Mouse (Mus musculus): ENCODE data around the gene Hoxc13. TPM values are rescaled to one million over a fixed set of nuclear protein-coding genes. Genes with fewer than 3 reads are reported as not detected.

The Hoxc13 gene
- polyA plus RNA-seq, 1 experiment from 2014 or later: not detected

DNA sequence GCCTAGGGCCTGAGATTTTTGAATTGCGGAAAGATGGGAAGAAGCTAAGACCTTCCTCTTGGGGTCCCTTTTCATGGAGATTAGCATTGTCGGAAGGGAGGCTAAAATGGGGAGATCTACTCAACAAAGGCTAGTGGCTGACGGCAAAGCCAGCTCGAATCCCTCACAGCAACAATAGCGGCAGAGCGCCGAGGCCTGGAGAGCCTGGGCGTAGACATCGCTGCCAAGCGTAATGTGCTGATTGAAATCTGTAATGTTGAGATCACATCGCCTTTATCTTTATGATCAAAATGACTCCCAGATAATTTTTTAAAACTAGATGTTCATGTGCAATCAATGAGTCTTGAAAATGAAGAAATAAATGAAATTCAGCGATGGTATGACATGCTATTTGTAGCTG is 13.5 kb downstream of the Hoxc13 start:
- 4% methylated on average over 12 of the region's 12 CpGs for WGBS
- H3K9ac ChIP-seq (ENCODE audit: low read depth, low read length): no peak overlapping the region
- H3K27me3 ChIP-seq (replicated peaks; ENCODE audit: control insufficient read depth, insufficient read depth, low read length): peaks cover 100% of the 10 kb centered on the region
- H3K9me3 ChIP-seq (ENCODE audit: control insufficient read depth, low read length): no peaks in the 10 kb centered on the region
- H3K36me3 ChIP-seq (ENCODE audit: control insufficient read depth, insufficient read depth, low read length): no peaks in the 10 kb centered on the region
- H3K4me1 ChIP-seq (replicated peaks; ENCODE audit: control insufficient read depth, insufficient read depth, low read length): no peaks in the 10 kb centered on the region
- no peak overlapping the region for H3K4me2 ChIP-seq
- no peak for ATAC-seq (replicated peaks; ENCODE audit: low FRiP score)
- no peak overlapping the region for H3K27ac ChIP-seq (ENCODE audit: low read depth, low read length)
- no peak overlapping the region for H3K4me3 ChIP-seq (ENCODE audit: low read depth, low read length)
- no peak for DNase-seq (ENCODE audit: low spot score)

DNA sequence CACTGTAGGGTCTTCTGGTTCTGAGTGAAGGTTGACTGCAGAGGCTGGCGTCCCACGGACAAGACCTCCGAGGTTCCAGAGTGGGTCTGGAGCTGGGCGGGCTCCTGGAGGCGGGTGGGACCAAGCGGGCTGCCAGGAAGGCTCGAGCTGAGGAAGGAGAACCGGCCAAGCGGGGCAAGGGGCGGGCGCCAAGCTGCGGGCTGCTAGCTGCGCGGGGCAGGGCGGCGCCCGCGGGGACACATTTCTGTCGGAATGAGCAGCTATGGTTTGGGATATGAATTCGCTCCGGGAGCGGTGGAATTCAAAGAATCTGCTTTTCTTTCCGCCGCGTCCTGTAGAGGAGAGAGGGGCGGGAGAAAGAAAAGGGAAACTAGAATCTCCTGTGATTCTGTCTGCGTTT is 14.0 kb downstream of the Hoxc13 start:
- Histone ChIP-seq H3K4me3 (ENCODE audit: low read depth, low read length) (no peak overlapping the region), H3K9ac (ENCODE audit: low read depth, low read length) (no peak overlapping the region), H3K4me2 (no peak overlapping the region), H3K36me3 (ENCODE audit: control insufficient read depth, insufficient read depth, low read length) (no peaks in the 10 kb centered on the region), H3K27me3 (replicated peaks; ENCODE audit: control insufficient read depth, insufficient read depth, low read length) (peaks cover 100% of the 10 kb centered on the region), H3K4me1 (replicated peaks; ENCODE audit: control insufficient read depth, insufficient read depth, low read length) (no peaks in the 10 kb centered on the region), H3K9me3 (ENCODE audit: control insufficient read depth, low read length) (no peaks in the 10 kb centered on the region), H3K27ac (ENCODE audit: low read depth, low read length) (no peak overlapping the region)
- DNase-seq (ENCODE audit: low spot score) (no peak), ATAC-seq (replicated peaks; ENCODE audit: low FRiP score) (no peak)
- WGBS: 2% methylated on average over 27 of the region's 27 CpGs

DNA sequence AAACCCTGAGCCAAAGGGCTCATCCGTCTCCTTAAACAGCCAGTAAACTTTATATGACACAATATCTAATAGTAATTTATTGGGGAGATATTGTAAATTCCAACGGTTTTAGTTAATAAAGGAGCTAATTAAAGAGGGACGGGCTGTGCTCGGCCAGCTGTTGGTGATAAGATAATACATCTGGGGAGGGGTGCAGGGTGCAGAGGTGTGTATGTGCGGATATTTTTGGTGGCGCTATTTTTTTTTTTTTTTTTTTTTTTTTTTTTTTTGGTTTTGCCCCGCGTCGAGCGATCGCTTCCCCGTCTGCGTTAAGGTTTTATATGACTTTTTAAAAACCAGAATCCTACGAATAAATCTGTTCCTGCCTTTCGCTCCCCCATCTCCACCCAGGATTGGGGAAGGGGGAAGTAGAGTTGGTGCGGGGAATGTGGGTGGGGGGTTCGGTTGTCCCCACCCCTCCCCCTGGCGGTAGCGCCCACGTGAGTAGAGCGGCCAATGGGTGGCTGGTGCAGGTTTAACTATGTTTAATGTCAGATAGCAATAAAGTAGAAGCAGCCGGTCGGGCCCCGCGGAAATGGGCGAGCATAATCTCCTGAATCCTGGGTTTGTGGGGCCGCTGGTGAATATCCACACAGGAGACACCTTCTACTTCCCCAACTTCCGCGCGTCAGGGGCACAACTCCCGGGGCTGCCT is 15.5 kb downstream of the Hoxc13 start, which contains the start of gene Hoxc12:
TSS of gene Hoxc12 (plus strand) at position 479 of the 694 bp plus-strand sequence.
- H3K9me3 ChIP-seq (ENCODE audit: control insufficient read depth, low read length): no peaks in the 10 kb centered on the region
- no peak within 1 kb of the TSS for H3K4me3 ChIP-seq (ENCODE audit: low read depth, low read length)
- H3K36me3 ChIP-seq (ENCODE audit: control insufficient read depth, insufficient read depth, low read length): no peaks in the 10 kb centered on the region
- H3K27ac ChIP-seq (ENCODE audit: low read depth, low read length): no peak within 1 kb of the TSS
- ATAC-seq (replicated peaks; ENCODE audit: low FRiP score): no peak
- no peak within 1 kb of the TSS for H3K9ac ChIP-seq (ENCODE audit: low read depth, low read length)
- 4% methylated on average over 31 of the region's 31 CpGs for WGBS
- peaks cover 100% of the 10 kb centered on the region for H3K27me3 ChIP-seq (replicated peaks; ENCODE audit: control insufficient read depth, insufficient read depth, low read length)
- H3K4me1 ChIP-seq (replicated peaks; ENCODE audit: control insufficient read depth, insufficient read depth, low read length): no peaks in the 10 kb centered on the region
- H3K4me2 ChIP-seq: no peak within 1 kb of the TSS
- DNase-seq (ENCODE audit: low spot score): no peak

DNA sequence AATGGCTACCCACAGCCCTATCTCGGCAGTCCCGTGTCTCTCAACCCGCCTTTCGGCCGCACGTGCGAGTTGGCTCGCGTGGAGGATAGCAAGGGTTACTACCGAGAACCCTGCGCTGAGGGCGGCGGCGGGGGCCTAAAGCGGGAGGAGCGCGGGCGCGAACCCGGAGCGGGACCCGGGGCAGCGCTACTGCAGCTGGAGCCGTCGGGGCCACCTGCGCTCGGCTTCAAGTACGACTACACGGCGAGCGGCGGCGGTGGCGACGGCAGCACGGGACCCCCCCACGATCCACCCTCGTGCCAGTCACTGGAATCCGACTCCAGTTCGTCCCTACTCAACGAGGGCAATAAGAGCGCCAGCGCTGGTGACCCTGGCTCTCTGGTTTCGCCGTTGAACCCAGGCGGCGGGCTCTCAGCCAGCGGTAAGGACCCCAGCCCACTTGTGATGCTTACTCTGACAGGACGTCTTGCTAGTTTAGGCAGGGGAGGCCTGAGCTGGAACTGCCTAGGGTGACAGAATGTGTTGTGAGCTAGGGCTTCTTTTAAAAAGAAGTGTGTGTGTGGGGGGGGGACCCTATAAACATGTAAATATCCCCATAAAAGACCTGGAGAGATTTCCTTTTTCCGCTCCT is 16.2 kb downstream of the Hoxc13 start:
- no peaks in the 10 kb centered on the region for H3K9me3 ChIP-seq (ENCODE audit: control insufficient read depth, low read length)
- no peaks in the 10 kb centered on the region for H3K36me3 ChIP-seq (ENCODE audit: control insufficient read depth, insufficient read depth, low read length)
- no peak for DNase-seq (ENCODE audit: low spot score)
- WGBS: 3% methylated on average over 50 of the region's 50 CpGs
- H3K27me3 ChIP-seq (replicated peaks; ENCODE audit: control insufficient read depth, insufficient read depth, low read length): peaks cover 100% of the 10 kb centered on the region
- no peak for ATAC-seq (replicated peaks; ENCODE audit: low FRiP score)
- H3K4me3 ChIP-seq (ENCODE audit: low read depth, low read length): no peak overlapping the region
- no peak overlapping the region for H3K9ac ChIP-seq (ENCODE audit: low read depth, low read length)
- H3K4me1 ChIP-seq (replicated peaks; ENCODE audit: control insufficient read depth, insufficient read depth, low read length): no peaks in the 10 kb centered on the region
- H3K4me2 ChIP-seq: no peak overlapping the region
- no peak overlapping the region for H3K27ac ChIP-seq (ENCODE audit: low read depth, low read length)

DNA sequence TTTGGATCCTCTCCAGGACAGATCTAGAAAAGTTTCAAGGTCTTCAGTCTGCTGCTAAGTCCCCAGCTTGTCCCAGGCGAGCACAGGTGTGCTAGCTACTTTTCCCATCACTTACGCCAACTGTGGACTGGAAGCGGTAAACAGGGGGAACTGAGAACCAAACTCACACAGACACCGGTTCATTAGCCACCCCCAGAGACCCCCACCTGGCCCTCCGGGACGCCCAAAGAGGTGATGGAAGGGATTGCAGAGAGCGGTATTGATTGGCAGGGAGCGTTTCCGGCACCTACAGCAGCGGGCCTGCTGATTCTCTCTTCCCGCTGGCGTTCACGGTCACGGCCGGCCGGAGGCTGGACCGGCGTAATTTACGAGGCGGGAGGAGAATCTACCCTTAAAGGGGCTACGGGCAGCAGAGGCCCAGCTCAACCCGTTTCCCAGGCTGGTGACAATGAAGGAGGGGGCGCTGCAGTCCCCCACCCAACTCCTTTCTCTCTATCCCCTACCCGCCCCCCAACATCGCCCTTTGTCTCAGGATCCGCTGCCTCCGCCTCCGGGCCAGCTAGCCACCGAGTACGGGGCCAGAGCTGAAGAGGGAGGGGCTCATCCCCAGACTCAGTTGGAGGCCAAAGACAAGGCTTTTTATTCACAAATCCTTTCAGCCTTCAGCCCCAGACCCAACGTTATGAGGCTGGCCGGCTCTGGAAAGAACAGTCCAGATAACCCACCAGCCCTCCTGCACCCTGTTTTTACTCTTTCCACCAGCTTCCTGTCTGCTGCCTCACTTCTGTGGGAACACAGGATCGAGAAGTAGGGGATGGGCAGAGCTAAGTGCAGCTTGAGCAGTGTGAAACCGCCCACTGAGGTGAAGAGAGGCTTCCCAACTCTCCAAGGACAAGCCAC is 18.6 kb downstream of the Hoxc13 start:
- Histone ChIP-seq H3K9me3 (ENCODE audit: control insufficient read depth, low read length) (no peaks in the 10 kb centered on the region), H3K9ac (ENCODE audit: low read depth, low read length) (no peak overlapping the region), H3K4me2 (no peak overlapping the region), H3K4me1 (replicated peaks; ENCODE audit: control insufficient read depth, insufficient read depth, low read length) (no peaks in the 10 kb centered on the region), H3K27ac (ENCODE audit: low read depth, low read length) (no peak overlapping the region), H3K4me3 (ENCODE audit: low read depth, low read length) (no peak overlapping the region), H3K36me3 (ENCODE audit: control insufficient read depth, insufficient read depth, low read length) (no peaks in the 10 kb centered on the region), H3K27me3 (replicated peaks; ENCODE audit: control insufficient read depth, insufficient read depth, low read length) (peaks cover 98% of the 10 kb centered on the region)
- ATAC-seq (replicated peaks; ENCODE audit: low FRiP score) (no peak), DNase-seq (ENCODE audit: low spot score) (no peak)
- 3% methylated on average over 33 of the region's 34 CpGs for WGBS

DNA sequence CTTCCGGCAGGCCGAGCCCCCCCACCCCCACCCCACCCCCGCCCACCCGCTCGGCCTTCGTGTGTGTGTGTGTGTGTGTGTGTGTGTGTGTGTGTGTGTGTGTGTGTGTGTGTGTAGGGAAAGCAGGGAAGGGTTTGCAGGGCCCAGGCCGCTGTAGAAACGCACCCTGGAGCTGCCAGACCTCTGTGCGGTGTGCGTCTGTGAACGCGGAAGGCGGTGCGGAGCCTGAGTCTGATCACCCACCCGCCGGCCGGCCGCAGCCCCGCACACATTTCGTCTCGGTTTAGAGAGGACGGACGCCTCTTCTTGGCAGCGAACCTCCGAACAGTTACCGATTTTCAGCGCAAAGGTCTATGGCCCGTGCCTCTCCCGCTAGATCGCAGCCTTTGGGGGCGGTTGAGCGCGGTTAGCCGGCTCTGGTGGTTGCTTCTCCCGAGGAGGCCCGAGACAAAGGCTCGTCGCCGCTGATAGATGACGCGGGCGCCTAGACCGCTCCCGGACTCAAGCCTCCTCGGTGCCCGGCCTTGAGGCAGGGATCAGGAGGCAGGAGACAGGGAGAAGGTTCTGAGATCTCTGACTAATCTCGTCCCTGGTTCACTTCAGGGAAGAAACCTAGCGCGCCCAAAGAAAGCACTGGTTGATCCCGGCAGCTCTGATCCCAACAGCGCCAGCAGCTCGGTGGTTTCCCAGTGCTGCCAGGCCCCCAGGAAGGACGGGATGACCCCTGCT is 22.0 kb downstream of the Hoxc13 start:
- Histone ChIP-seq H3K9me3 (ENCODE audit: control insufficient read depth, low read length) (no peaks in the 10 kb centered on the region), H3K4me2 (no peak overlapping the region), H3K9ac (ENCODE audit: low read depth, low read length) (no peak overlapping the region), H3K27ac (ENCODE audit: low read depth, low read length) (no peak overlapping the region), H3K4me3 (ENCODE audit: low read depth, low read length) (no peak overlapping the region), H3K36me3 (ENCODE audit: control insufficient read depth, insufficient read depth, low read length) (no peaks in the 10 kb centered on the region), H3K27me3 (replicated peaks; ENCODE audit: control insufficient read depth, insufficient read depth, low read length) (peaks cover 98% of the 10 kb centered on the region), H3K4me1 (replicated peaks; ENCODE audit: control insufficient read depth, insufficient read depth, low read length) (no peaks in the 10 kb centered on the region)
- ATAC-seq (replicated peaks; ENCODE audit: low FRiP score) (no peak), DNase-seq (ENCODE audit: low spot score) (no peak)
- WGBS: 2% methylated on average over 52 of the region's 53 CpGs

DNA sequence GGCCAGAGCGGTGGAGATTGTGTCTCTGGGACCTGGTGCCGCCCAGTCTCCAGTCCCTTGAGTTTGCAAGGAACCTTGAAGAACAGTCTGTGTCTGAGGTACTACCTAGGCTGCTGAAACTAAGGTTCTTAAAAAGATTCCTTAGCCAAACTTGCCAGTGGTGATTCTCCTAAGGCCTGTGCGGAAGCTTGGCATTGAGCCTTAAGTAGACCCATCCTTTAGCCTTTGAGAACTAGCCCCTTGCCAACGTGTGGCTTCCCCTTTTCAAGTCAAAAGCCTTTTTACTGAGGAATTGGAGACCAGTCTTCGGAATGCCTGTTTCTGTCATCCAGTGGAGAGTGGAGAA is 22.5 kb downstream of the Hoxc13 start:
- H3K27ac ChIP-seq (ENCODE audit: low read depth, low read length): no peak overlapping the region
- no peak overlapping the region for H3K4me2 ChIP-seq
- H3K4me3 ChIP-seq (ENCODE audit: low read depth, low read length): no peak overlapping the region
- DNase-seq (ENCODE audit: low spot score): no peak
- H3K9me3 ChIP-seq (ENCODE audit: control insufficient read depth, low read length): no peaks in the 10 kb centered on the region
- no peak overlapping the region for H3K9ac ChIP-seq (ENCODE audit: low read depth, low read length)
- H3K36me3 ChIP-seq (ENCODE audit: control insufficient read depth, insufficient read depth, low read length): no peaks in the 10 kb centered on the region
- no peak for ATAC-seq (replicated peaks; ENCODE audit: low FRiP score)
- peaks cover 98% of the 10 kb centered on the region for H3K27me3 ChIP-seq (replicated peaks; ENCODE audit: control insufficient read depth, insufficient read depth, low read length)
- WGBS: 7% methylated on average over 5 of the region's 5 CpGs
- H3K4me1 ChIP-seq (replicated peaks; ENCODE audit: control insufficient read depth, insufficient read depth, low read length): no peaks in the 10 kb centered on the region
